Mouse (Mus musculus) heart, adult 2 months (tissue): ENCODE data around the gene Fli1. TPM values are rescaled to one million over a fixed set of nuclear protein-coding genes. Genes with fewer than 3 reads are reported as not detected.

ENCODE experiments used
- DNase-seq, 2 experiments: peaks; one replicate each; pipeline ENCODE4 v3.0.0; 2021
- H3K27ac ChIP-seq: fragments of 200-600 bp; 2 replicates; pipeline ENCODE4 v1.8.1; 2022
- H3K27me3 ChIP-seq: fragments of 200-500 bp; 2 replicates; pipeline ENCODE4 v1.6.1; 2012; ENCODE audit warnings: mild to moderate bottlenecking, low read length, inconsistent platforms, mixed read lengths; ENCODE audit not compliant: control insufficient read depth, insufficient read depth
- H3K36me3 ChIP-seq: fragments of 200-500 bp; 2 replicates; pipeline ENCODE4 v1.6.1; 2012; ENCODE audit warnings: low read length, inconsistent platforms; ENCODE audit not compliant: control insufficient read depth, insufficient read depth
- H3K4me1 ChIP-seq: fragments of 200-500 bp; 2 replicates; pipeline ENCODE4 v1.6.1; 2011; ENCODE audit warnings: low read length; ENCODE audit not compliant: control insufficient read depth, insufficient read depth
- H3K4me3 ChIP-seq: fragments of 200-600 bp; 2 replicates; pipeline ENCODE4 v1.8.1; 2022
- H3K79me2 ChIP-seq: fragments of 200-500 bp; replicated peaks from 2 replicates; pipeline ENCODE4 v1.6.1; 2012; ENCODE audit warnings: mild to moderate bottlenecking, inconsistent platforms, low read length, moderate library complexity, mixed read lengths; ENCODE audit not compliant: control insufficient read depth, insufficient read depth
- H3K9ac ChIP-seq: fragments of 200-500 bp; 2 replicates; pipeline ENCODE4 v1.6.1; 2012; ENCODE audit warnings: low read depth, mild to moderate bottlenecking, control low read depth, inconsistent platforms, low read length, mixed read lengths
- CTCF ChIP-seq: fragments of 200-600 bp; IDR thresholded peaks from 2 replicates; pipeline ENCODE4 v1.8.1; 2022; ENCODE audit warnings: antibody characterized with exemption, mild to moderate bottlenecking, moderate library complexity
- EP300 ChIP-seq: fragments of 200-500 bp; IDR thresholded peaks from 2 replicates; pipeline ENCODE4 v1.6.1; 2011; ENCODE audit warnings: low read depth, low read length, control low read depth; ENCODE audit not compliant: insufficient read depth
- POLR2A ChIP-seq: fragments of 200-500 bp; IDR thresholded peaks from 2 replicates; pipeline ENCODE4 v1.6.1; 2011; ENCODE audit warnings: mild to moderate bottlenecking, low read depth, low read length, control low read depth; ENCODE audit not compliant: insufficient read depth
- WGBS: fragments of 180-500 bp; shearing (Covaris S2); methylation state at CpG from one replicate; pipeline ENCODE4 v1.1.7; 2018; 5-methylcytosine and 5-hydroxymethylcytosine counted together
- intact Hi-C: fragments of 180-260 bp; cut with DNase I; formaldehyde crosslinking; loops from one replicate; pipeline ENCODE4 v1.15.1; 2025
- polyA plus RNA-seq: library from polyadenylated mRNA; depleted of rRNA; stranded (reverse); fragments of >200 nt; gene quantifications from 2 replicates; pipeline ENCODE4 v1.2.3, GENCODE M21; 2012; rRNA removed
- total RNA-seq, 2 experiments: library from RNA; stranded (reverse); gene quantifications; 2 replicates each; pipeline ENCODE4 v1.2.3; 2021

Gene Fli1
- total and polyA plus RNA-seq, 3 experiments: 14.9 to 28.2 (median 23.5) TPM

GRCm38 (mm10) chr9:32376863-32377590, 165.6 kb downstream of the Fli1 start:
- Histone ChIP-seq H3K27me3 (no peaks in the 10 kb centered on the region), H3K4me3 (no peak overlapping the region), H3K4me1 (no peaks in the 10 kb centered on the region; the same call in 1 of the 2 replicates), H3K79me2 (no peaks in the 10 kb centered on the region), H3K9ac (no peak overlapping the region), H3K36me3 (no peaks in the 10 kb centered on the region), H3K27ac (no peak overlapping the region)
- intact Hi-C loops: no loop called here
- TF ChIP-seq EP300 (no peak), POLR2A (no peak), CTCF (no peak)
- no peak for DNase-seq
- 81% methylated on average over 5 of the region's 5 CpGs for WGBS

GRCm38 (mm10) chr9:32376031-32376430, 166.6 kb downstream of the Fli1 start:
- H3K4me1 ChIP-seq: no peaks in the 10 kb centered on the region; the same call in 1 of the 2 replicates
- no peak for TF ChIP-seq POLR2A
- no peak for TF ChIP-seq CTCF
- TF ChIP-seq EP300: no peak
- H3K36me3 ChIP-seq: no peaks in the 10 kb centered on the region
- H3K9ac ChIP-seq: no peak overlapping the region
- peak in 1 of 2 experiments; percentile 27 for DNase-seq
- H3K4me3 ChIP-seq: no peak overlapping the region
- WGBS: 45% methylated on average over 7 of the region's 7 CpGs
- no peak overlapping the region for H3K27ac ChIP-seq
- intact Hi-C loops: no loop called here
- no peaks in the 10 kb centered on the region for H3K79me2 ChIP-seq
- no peaks in the 10 kb centered on the region for H3K27me3 ChIP-seq

GRCm38 (mm10) chr9:32373656-32374055, 169.0 kb downstream of the Fli1 start:
- no peak for DNase-seq
- H3K9ac ChIP-seq: no peak overlapping the region
- no peaks in the 10 kb centered on the region for H3K79me2 ChIP-seq
- no peaks in the 10 kb centered on the region for H3K27me3 ChIP-seq
- H3K4me3 ChIP-seq: no peak overlapping the region
- no peak overlapping the region for H3K27ac ChIP-seq
- 91% methylated on average over 6 of the region's 6 CpGs for WGBS
- no peak for TF ChIP-seq POLR2A
- no peak for TF ChIP-seq CTCF
- TF ChIP-seq EP300: no peak
- H3K4me1 ChIP-seq: no peaks in the 10 kb centered on the region; the same call in 1 of the 2 replicates
- no peaks in the 10 kb centered on the region for H3K36me3 ChIP-seq
- intact Hi-C loops: no loop called here

Other genes with a start within 250 kb of the Fli1 start
- gene Kcnj5, start 198.5 kb downstream of the Fli1 start, total RNA-seq: 10 to 100 TPM; 47.2 to 52.4 TPM
- gene Kcnj5, start 198.5 kb downstream of the Fli1 start, polyA plus RNA-seq: 32.3 and 65.7 TPM in 2 replicates
- gene Kcnj1, start 170.4 kb downstream of the Fli1 start, total RNA-seq: not detected
- not detected in 2 replicates for gene Kcnj1, start 170.4 kb downstream of the Fli1 start, polyA plus RNA-seq
- 10 to 100 TPM; 40.7 to 48.7 TPM for gene Ets1, start 93.4 kb upstream of the Fli1 start, total RNA-seq
- 22.6 and 39.6 TPM in 2 replicates for gene Ets1, start 93.4 kb upstream of the Fli1 start, polyA plus RNA-seq